Mouse (Mus musculus): ENCODE measurements at regions not wholly inside any gene's neighbourhood (a gene's known extent, or its start where the extent isn't known, plus 50 kb on each side); places are given as distances from the start of the nearest gene placed in this dataset.

GRCm38 (mm10) chr13:83987746-83988423, 234.2 kb upstream of the Tmem161b start:
- in situ Hi-C loops (cut with MboI, MseI): no loop called here

GRCm38 (mm10) chr13:83988517-83988916, 233.6 kb upstream of the Tmem161b start:
- in situ Hi-C loops (cut with MboI, MseI): no loop called here

DNA sequence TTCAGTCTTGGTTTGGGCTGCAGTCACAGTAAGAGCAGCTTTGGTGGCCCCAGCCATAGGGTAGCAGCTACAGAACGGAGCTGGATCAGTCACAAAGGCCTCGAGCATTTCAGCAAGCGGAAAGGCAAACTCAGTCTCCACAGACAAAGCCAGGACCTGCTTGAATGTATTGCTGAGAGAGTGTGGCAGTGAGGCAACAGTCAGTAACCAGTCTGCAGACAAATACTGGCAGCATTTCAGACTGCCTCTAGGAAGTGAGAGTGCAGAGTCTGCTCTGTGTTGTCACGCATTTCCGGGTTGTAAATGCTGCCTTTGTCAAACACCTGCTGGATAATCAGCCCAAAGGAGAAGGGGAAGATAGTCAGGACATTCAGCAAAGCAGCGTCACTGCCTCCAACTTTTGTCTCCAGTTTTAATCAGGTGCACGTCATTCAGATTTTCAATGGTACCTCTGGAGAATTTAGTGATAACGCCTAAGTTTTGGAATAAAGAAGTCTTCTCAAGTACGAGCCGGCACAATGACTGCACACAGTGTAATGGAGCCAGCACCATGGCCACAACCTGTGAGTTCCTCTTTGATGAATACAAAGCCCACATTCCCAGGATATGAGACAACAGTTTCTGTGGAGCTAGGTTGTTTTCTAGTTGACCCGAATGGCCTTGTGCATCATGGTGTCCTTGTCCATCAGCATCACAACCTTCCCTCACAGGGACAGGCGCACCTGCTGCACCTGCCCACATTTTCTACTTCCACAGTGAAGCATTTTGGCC, 224.3 kb upstream of the Tmem161b start:
- in situ Hi-C loops (cut with MboI, MseI): no loop called here

- in situ Hi-C loops (cut with MboI, MseI): no loop called here
Measured at GRCm38 (mm10) chr13:84021771-84022170, 200.3 kb upstream of the Tmem161b start.

DNA sequence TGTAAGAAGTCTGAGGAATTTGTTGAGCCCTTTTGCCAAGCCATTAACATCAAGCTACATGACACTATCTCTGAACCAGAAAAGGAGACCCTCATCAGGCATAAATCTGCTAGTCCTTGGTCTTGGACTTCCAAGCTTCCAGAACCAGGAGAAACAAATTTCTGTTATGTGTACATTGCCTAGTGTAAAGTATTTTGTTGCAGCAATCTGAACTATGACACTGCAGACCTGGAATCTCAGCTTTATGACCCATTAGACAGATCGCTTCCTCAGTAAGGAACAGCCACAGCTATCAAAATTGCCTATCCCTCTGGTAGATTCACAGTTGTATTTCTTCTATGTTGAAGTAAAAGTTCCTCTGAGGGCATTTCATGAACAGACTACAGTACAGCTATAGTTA, 199.1 kb upstream of the Tmem161b start:
- in situ Hi-C loops (cut with MboI, MseI): no loop called here

GRCm38 (mm10) chr13:84023637-84024036, 198.5 kb upstream of the Tmem161b start:
- in situ Hi-C loops (cut with MboI, MseI): no loop called here

DNA sequence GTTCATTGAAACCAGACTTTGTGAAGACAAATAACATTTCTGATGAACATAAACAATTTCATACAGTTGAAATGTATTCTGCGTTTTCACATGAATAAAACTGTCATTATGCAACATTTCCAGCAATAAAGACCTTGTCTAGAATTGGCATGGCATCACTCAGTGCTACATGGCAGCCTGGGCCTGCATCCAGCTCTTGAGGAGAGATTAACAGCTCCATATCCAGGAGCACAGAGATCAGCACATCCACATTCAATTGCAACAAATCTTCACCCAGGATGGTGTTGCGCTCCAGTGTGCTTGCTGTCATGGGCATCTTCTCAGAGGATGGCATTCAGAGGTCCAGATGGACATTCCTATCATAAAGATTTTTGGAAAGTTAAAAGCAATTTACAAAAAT, 196.7 kb upstream of the Tmem161b start:
- in situ Hi-C loops (cut with MboI, MseI): no loop called here

GRCm38 (mm10) chr13:84047736-84048135, 174.4 kb upstream of the Tmem161b start:
- in situ Hi-C loops (cut with MboI, MseI): no loop called here

DNA sequence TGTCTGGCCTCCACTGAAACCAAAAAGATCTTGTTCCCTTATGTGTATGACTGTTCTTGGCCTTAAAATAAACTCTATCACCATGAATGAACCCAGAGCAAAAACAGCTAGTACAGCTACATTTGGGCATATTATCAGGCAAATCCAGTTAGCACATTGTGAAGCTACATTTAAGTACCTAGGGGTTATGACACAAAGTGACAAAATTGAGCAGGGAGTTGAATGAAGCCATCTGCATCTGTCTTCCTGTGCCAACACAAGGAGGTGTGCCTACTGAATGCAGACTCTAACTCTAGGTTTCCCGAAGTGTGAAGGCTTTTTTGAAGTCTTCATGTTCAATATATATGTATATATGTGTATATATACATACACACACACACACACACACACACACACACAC, 169.9 kb upstream of the Tmem161b start:
- in situ Hi-C loops (cut with MboI, MseI): no loop called here

GRCm38 (mm10) chr13:84054956-84055355, 167.1 kb upstream of the Tmem161b start:
- in situ Hi-C loops (cut with MboI, MseI): no loop called here

DNA sequence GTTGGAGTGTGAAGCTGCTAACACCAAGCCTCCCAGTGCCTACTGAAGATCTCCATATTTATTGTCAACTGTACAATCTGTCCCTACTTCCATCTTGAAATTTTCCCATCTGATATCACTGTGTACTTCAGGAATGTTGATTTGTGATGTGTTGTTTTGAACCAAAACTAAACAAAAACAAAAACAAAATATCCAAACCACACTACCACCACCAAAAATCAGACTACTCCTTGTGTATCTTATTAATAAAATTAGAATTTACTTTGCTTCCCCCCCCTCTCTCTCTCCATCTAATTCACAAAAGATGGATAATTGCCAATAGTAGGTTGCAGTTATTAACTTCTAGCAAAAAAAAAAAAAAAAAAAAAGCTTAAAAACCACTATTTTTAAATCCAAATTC, 166.5 kb upstream of the Tmem161b start:
- in situ Hi-C loops (cut with MboI, MseI): no loop called here

DNA sequence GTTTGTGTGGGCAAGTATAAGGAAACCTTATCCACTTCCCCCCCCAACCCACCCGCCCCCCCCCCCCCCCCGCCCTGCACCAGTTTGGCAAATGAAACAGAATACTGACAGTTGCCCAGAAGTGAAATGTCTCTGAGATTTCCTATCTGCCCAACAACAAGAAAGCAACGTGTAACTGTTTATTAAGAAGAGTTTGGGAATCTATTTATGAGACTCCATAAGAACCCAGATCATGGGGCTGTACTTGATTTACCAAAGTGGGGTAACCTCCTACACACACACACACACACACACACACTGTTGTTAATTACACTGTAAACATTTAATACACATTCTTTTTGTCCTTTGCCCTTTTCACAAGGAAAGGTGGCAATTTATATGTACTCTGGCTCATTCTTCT, 165.6 kb upstream of the Tmem161b start:
- in situ Hi-C loops (cut with MboI, MseI): no loop called here

GRCm38 (mm10) chr13:84056998-84057397, 165.1 kb upstream of the Tmem161b start:
- in situ Hi-C loops (cut with MboI, MseI): no loop called here

DNA sequence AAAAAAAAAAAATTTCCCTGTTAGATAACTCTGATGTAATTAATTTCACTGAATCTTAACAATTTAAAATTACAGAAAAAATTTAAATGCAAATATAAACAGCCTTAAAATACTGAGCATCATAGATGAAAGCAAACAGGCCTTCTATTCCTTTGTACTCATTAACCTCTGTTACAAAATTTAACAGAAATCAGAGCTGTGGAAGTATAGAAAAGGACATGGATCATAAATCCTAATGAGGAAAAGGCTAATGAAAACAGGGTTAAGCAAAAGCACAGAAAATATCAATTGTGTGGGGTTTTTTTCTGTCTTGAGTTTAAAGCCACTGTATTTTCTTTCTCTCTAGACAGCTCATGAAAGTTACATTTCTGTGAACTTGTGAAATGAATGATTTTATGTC, 164.6 kb upstream of the Tmem161b start:
- in situ Hi-C loops (cut with MboI, MseI): no loop called here

- in situ Hi-C loops (cut with MboI, MseI): no loop called here
Measured at GRCm38 (mm10) chr13:84058251-84058650, 163.8 kb upstream of the Tmem161b start.

DNA sequence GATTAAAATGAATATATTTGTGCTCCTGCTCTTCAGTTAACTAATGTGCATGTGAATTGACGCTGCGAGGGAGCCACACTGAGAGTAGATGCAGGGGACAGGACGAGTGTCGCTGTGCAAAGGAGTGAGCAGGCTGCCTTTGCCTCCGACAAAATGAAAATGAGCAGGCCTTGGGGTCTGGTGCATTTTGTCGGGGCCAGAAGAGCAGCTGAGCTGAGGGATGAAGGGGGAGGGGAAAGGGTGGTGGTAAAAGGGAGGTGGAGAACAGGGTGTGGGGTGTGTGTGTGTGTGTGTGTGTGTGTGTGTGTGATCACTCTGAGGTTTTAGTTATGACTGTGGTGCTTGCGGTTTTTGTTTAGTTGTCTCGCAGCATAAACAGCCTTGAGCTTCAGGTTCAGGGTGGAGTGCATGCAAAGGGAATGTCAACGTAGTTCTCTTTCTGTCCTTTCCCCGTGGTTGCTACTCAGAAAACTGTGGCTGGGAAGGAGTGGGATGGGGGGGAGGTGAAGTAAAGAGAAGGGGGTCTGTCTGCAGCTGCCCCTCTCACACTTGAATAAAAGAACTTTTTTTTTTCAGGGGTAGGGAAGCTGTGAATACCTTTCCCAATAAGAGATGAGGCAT, 163.0 kb upstream of the Tmem161b start:
- in situ Hi-C loops (cut with MboI, MseI): no loop called here

GRCm38 (mm10) chr13:84059661-84060452, 162.2 kb upstream of the Tmem161b start:
- in situ Hi-C loops (cut with MboI, MseI): no loop called here

DNA sequence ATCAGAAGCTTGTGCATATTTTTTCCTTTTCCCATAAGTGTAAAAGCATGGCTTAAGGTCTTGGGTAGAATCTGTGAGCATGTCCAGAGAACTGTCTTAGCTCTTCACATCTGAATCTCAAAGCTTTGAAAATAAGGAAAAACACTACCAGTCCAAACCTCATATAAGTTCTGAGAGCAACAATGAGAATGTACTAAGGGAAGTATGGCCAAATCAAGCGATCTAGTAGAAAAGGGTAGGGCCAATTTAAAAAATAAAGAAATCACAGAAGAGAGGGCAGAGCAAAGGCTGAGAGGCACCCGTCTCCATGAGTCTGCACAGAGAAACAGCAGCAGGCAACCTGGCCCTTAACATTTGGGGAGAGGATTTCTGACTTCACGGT, 161.7 kb upstream of the Tmem161b start:
- in situ Hi-C loops (cut with MboI, MseI): no loop called here

- in situ Hi-C loops (cut with MboI, MseI): no loop called here
Measured at GRCm38 (mm10) chr13:84060906-84061305, 161.2 kb upstream of the Tmem161b start.

GRCm38 (mm10) chr13:84061820-84062480, 160.1 kb upstream of the Tmem161b start:
- in situ Hi-C loops (cut with MboI, MseI): no loop called here

GRCm38 (mm10) chr13:84062616-84063015, 159.5 kb upstream of the Tmem161b start:
- in situ Hi-C loops (cut with MboI, MseI): no loop called here

- in situ Hi-C loops (cut with MboI, MseI): no loop called here
Measured at GRCm38 (mm10) chr13:84063406-84063805, 158.7 kb upstream of the Tmem161b start.

Measured in regulatory T cell (primary cell).